Mouse (Mus musculus) heart, postnatal 36 days (tissue): ENCODE data around the gene Dnajc5g. TPM values are rescaled to one million over a fixed set of nuclear protein-coding genes. Genes with fewer than 3 reads are reported as not detected.

Experiments
- total RNA-seq, 2 experiments: library from RNA; stranded (reverse); gene quantifications; 2 replicates each; pipeline ENCODE4 v1.2.3; 2021

Dnajc5g gene
- total RNA-seq, 2 experiments from 2014 or later: not detected

Other genes with a start within 250 kb of the Dnajc5g start
- gene Tmem214, start 238.3 kb upstream of the Dnajc5g start, total RNA-seq: 10 to 100 TPM; 37.7 to 40.2 TPM
- 1 to 10 TPM; 4.1 to 7.1 TPM for gene Agbl5, start 217.6 kb upstream of the Dnajc5g start, total RNA-seq
- gene Ost4, start 198.5 kb upstream of the Dnajc5g start, total RNA-seq: 100 to 1,000 TPM; 143 to 152 TPM
- gene Emilin1, start 192.9 kb upstream of the Dnajc5g start, total RNA-seq: 10 to 100 TPM; 22.0 to 23.7 TPM
- gene Khk, start 184.9 kb upstream of the Dnajc5g start, total RNA-seq: 10 to 100 TPM; 19.9 to 26.6 TPM
- gene Cgref1, start 160.7 kb upstream of the Dnajc5g start, total RNA-seq: under 1 TPM; 0.70 to 0.89 TPM
- gene Preb, start 145.9 kb upstream of the Dnajc5g start, total RNA-seq: 10 to 100 TPM; 81.0 to 86.9 TPM
- 1 to 10 TPM in 1 of 2 experiments, under 1 TPM in 1; 0.64 to 1.7 TPM for gene Tcf23, start 137.6 kb upstream of the Dnajc5g start, total RNA-seq
- 10 to 100 TPM; 50.5 to 57.3 TPM for gene Atraid, start 58.0 kb upstream of the Dnajc5g start, total RNA-seq
- gene Slc5a6, start 57.4 kb upstream of the Dnajc5g start, total RNA-seq: 10 to 100 TPM; 11.0 to 12.1 TPM
- 10 to 100 TPM; 14.5 to 15.6 TPM for gene Cad, start 51.5 kb upstream of the Dnajc5g start, total RNA-seq
- gene Slc30a3, start 2.0 kb downstream of the Dnajc5g start, total RNA-seq: not detected
- 100 to 1,000 TPM; 249 to 297 TPM for gene Trim54, start 10.4 kb downstream of the Dnajc5g start, total RNA-seq
- not detected for gene Ucn, start 32.5 kb downstream of the Dnajc5g start, total RNA-seq
- gene Mpv17, start 48.0 kb downstream of the Dnajc5g start, total RNA-seq: 10 to 100 TPM; 50.7 to 52.0 TPM
- gene Gm29609, start 73.6 kb downstream of the Dnajc5g start, total RNA-seq: 1 to 10 TPM in 1 of 2 experiments, under 1 TPM in 1; 0.68 to 1.6 TPM
- 10 to 100 TPM; 31.0 to 31.4 TPM for gene Gtf3c2, start 73.9 kb downstream of the Dnajc5g start, total RNA-seq
- gene Snx17, start 86.9 kb downstream of the Dnajc5g start, total RNA-seq: 10 to 100 TPM; 61.8 to 64.6 TPM
- gene Eif2b4, start 87.1 kb downstream of the Dnajc5g start, total RNA-seq: 10 to 100 TPM; 49.7 to 55.9 TPM
- 10 to 100 TPM in 1 of 2 experiments, 1 to 10 TPM in 1; 7.9 to 10.3 TPM for gene Zfp513, start 96.0 kb downstream of the Dnajc5g start, total RNA-seq
- 10 to 100 TPM; 50.3 to 58.7 TPM for gene Ppm1g, start 114.4 kb downstream of the Dnajc5g start, total RNA-seq
- 10 to 100 TPM; 85.4 to 88.1 TPM for gene Nrbp1, start 134.6 kb downstream of the Dnajc5g start, total RNA-seq
- gene Gm9970, start 134.9 kb downstream of the Dnajc5g start, total RNA-seq: not detected
- 1 to 10 TPM; 1.7 to 2.7 TPM for gene Krtcap3, start 145.4 kb downstream of the Dnajc5g start, total RNA-seq
- 10 to 100 TPM; 36.8 to 43.6 TPM for gene Ift172, start 184.8 kb downstream of the Dnajc5g start, total RNA-seq
- 1 to 10 TPM; 1.6 to 3.7 TPM for gene Fndc4, start 189.8 kb downstream of the Dnajc5g start, total RNA-seq
- gene Gckr, start 191.2 kb downstream of the Dnajc5g start, total RNA-seq: not detected